Comparison of ENCODE assay signal across 8 mouse cellular contexts in the genomic region with DNA sequence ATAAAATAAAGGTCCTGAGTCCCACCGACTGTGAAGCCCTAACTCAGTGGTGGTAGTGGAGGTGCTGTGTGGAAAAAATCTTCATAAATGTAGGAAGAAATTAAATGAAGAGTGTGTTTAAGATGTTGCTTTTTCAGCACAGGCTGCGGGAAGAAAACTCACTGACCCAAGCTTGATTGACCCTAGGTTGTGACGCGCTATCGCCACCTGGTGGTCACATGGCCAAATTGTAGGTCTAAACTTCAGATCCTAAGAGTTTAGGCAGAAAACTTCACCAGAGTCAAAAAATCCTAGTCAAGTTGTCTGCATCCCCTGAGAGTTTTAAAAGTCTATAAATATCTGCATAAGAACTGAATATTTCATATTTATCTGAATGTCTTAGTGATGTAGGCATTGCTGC.
DNase-seq lines count a peak whose midpoint lies in the region; ATAC-seq and TF ChIP-seq lines count a peak whose summit lies in the region.
"Had no signal": no experiment of that assay in that cellular context is flagged by ENCODE, and none has a peak within 500 bp of the region (broad histone marks: within the 10 kb centered on the region; RNA-seq: fewer than 3 reads in every experiment).

No protein-coding gene starts in this region.

- H3K36me3 ChIP-seq in hindbrain, embryonic 14.5 days (replicated peaks; ENCODE audit: control insufficient read depth, insufficient read depth), result no peaks in the 10 kb centered on the region
- no peaks in the 10 kb centered on the region for H3K36me3 ChIP-seq in hindbrain, embryonic 13.5 days
- no peaks in the 10 kb centered on the region for H3K36me3 ChIP-seq in G1E (replicated peaks)
- no peaks in the 10 kb centered on the region for H3K36me3 ChIP-seq in embryonic facial prominence, embryonic 10.5 days (replicated peaks)
- H3K36me3 ChIP-seq in liver, embryonic 11.5 days (ENCODE audit: control insufficient read depth, insufficient read depth, low read length), result no peaks in the 10 kb centered on the region
- H3K36me3 ChIP-seq: limb, embryonic 12.5 days had no signal

- TF ChIP-seq CTCF in G1E (IDR thresholded peaks at IDR 0.05; ENCODE audit: low read depth, low read length), result peak; percentile 6; the same call in 1 of the 2 replicates

- no peak overlapping the region for H3K9ac ChIP-seq in hindbrain, embryonic 14.5 days
- no peak overlapping the region for H3K9ac ChIP-seq in hindbrain, embryonic 13.5 days
- H3K9ac ChIP-seq in liver, embryonic 11.5 days (ENCODE audit: low read depth, low read length), result no peak overlapping the region
- H3K9ac ChIP-seq: limb, embryonic 12.5 days had no signal

- H3K4me2 ChIP-seq in hindbrain, embryonic 14.5 days (replicated peaks), result no peak overlapping the region
- H3K4me2 ChIP-seq in hindbrain, embryonic 13.5 days, result no peak overlapping the region
- H3K4me2 ChIP-seq in liver, embryonic 11.5 days, result no peak overlapping the region
- H3K4me2 ChIP-seq: limb, embryonic 12.5 days had no signal

- no peaks in the 10 kb centered on the region for H3K27me3 ChIP-seq in hindbrain, embryonic 14.5 days (ENCODE audit: control insufficient read depth, insufficient read depth, low read length)
- H3K27me3 ChIP-seq in hindbrain, embryonic 13.5 days, result no peaks in the 10 kb centered on the region
- no peaks in the 10 kb centered on the region for H3K27me3 ChIP-seq in G1E (ENCODE audit: insufficient read depth, low read length)
- H3K27me3 ChIP-seq in embryonic facial prominence, embryonic 10.5 days (replicated peaks; ENCODE audit: low read depth, poor library complexity, severe bottlenecking), result no peaks in the 10 kb centered on the region
- no peaks in the 10 kb centered on the region for H3K27me3 ChIP-seq in liver, embryonic 11.5 days (replicated peaks; ENCODE audit: control insufficient read depth, insufficient read depth, low read length)
- H3K27me3 ChIP-seq: limb, embryonic 12.5 days had no signal

- ATAC-seq in hindbrain, embryonic 14.5 days (ENCODE audit: low FRiP score), result no peak
- no peak for ATAC-seq in hindbrain, embryonic 13.5 days (ENCODE audit: low FRiP score)
- ATAC-seq in G1E (ENCODE audit: extremely low read depth, insufficient number of reproducible peaks, low FRiP score, poor library complexity, severe bottlenecking), result no peak
- no peak for ATAC-seq in liver, embryonic 11.5 days (replicated peaks; ENCODE audit: low FRiP score)

- H3K4me3 ChIP-seq in hindbrain, embryonic 14.5 days (replicated peaks; ENCODE audit: low read length), result no peak overlapping the region
- H3K4me3 ChIP-seq in hindbrain, embryonic 13.5 days, result no peak overlapping the region
- H3K4me3 ChIP-seq in G1E (ENCODE audit: low read depth, low read length), result no peak overlapping the region
- no peak overlapping the region for H3K4me3 ChIP-seq in embryonic facial prominence, embryonic 10.5 days
- H3K4me3 ChIP-seq in liver, embryonic 11.5 days (ENCODE audit: low read depth, low read length), result no peak overlapping the region
- H3K4me3 ChIP-seq: limb, embryonic 12.5 days had no signal

- no peak overlapping the region for H3K27ac ChIP-seq in hindbrain, embryonic 14.5 days
- no peak overlapping the region for H3K27ac ChIP-seq in hindbrain, embryonic 13.5 days
- no peak overlapping the region for H3K27ac ChIP-seq in embryonic facial prominence, embryonic 10.5 days (replicated peaks)
- H3K27ac ChIP-seq in liver, embryonic 11.5 days (ENCODE audit: low read depth, low read length), result no peak overlapping the region
- H3K27ac ChIP-seq: limb, embryonic 12.5 days had no signal

- H3K9me3 ChIP-seq in hindbrain, embryonic 14.5 days (ENCODE audit: control insufficient read depth, low read length), result no peaks in the 10 kb centered on the region
- H3K9me3 ChIP-seq in hindbrain, embryonic 13.5 days, result no peaks in the 10 kb centered on the region
- peaks cover 32% of the 10 kb centered on the region for H3K9me3 ChIP-seq in G1E (replicated peaks)
- H3K9me3 ChIP-seq in embryonic facial prominence, embryonic 10.5 days, result no peaks in the 10 kb centered on the region
- H3K9me3 ChIP-seq in liver, embryonic 11.5 days (ENCODE audit: control insufficient read depth, low read length), result no peaks in the 10 kb centered on the region
- H3K9me3 ChIP-seq: limb, embryonic 12.5 days had no signal

- WGBS in hindbrain, embryonic 14.5 days, result 18% methylated on average over 5 of the region's 5 CpGs
- WGBS in hindbrain, embryonic 13.5 days, result 17% methylated on average over 5 of the region's 5 CpGs
- WGBS in embryonic facial prominence, embryonic 10.5 days, result 16% methylated on average over 5 of the region's 5 CpGs
- 13% methylated on average over 5 of the region's 5 CpGs for WGBS in liver, embryonic 11.5 days

- H3K4me1 ChIP-seq in hindbrain, embryonic 14.5 days (replicated peaks; ENCODE audit: control insufficient read depth, insufficient read depth, low read length), result no peaks in the 10 kb centered on the region
- no peaks in the 10 kb centered on the region for H3K4me1 ChIP-seq in hindbrain, embryonic 13.5 days (replicated peaks)
- H3K4me1 ChIP-seq in G1E (ENCODE audit: insufficient read depth, low read depth, low read length), result no peaks in the 10 kb centered on the region
- H3K4me1 ChIP-seq in embryonic facial prominence, embryonic 10.5 days, result no peaks in the 10 kb centered on the region
- no peaks in the 10 kb centered on the region for H3K4me1 ChIP-seq in liver, embryonic 11.5 days (replicated peaks; ENCODE audit: control insufficient read depth, insufficient read depth, low read length)

- peak; percentile 59 for DNase-seq in hindbrain, embryonic 14.5 days (ENCODE audit: low spot score)
- DNase-seq in A20 (ENCODE audit: low read depth, low spot score) (peak; percentile 45), G1E (ENCODE audit: low spot score) (no peak)
- DNase-seq in embryonic facial prominence, embryonic 10.5 days (ENCODE audit: low spot score), result peak; percentile 71
- DNase-seq in liver, embryonic 11.5 days (ENCODE audit: low spot score), result peak; percentile 37
- DNase-seq in thymus, postnatal 4 days, result peak; percentile 44
